Mouse (Mus musculus) limb, embryonic 15.5 days (tissue): ENCODE measurements at regions not wholly inside any gene's neighbourhood (a gene's known extent, or its start where the extent isn't known, plus 50 kb on each side); places are given as distances from the start of the nearest gene placed in this dataset.

Experiments
- ATAC-seq: fragments of 200-750 bp; cut with Nextera tagmentation; 2 replicates; pipeline ENCODE4 v1.8.0; 2017; ENCODE audit warnings: low read depth, moderate TSS enrichment; ENCODE audit not compliant: insufficient number of reproducible peaks, low FRiP score, low TSS enrichment
- H3K27ac ChIP-seq: fragments of 300-500 bp; sonication (generic); 2 replicates; pipeline ENCODE4 v1.5.1; 2015; ENCODE audit warnings: moderate library complexity, mild to moderate bottlenecking, inconsistent platforms
- H3K27me3 ChIP-seq: fragments of 300-500 bp; sonication (generic); 2 replicates; pipeline ENCODE4 v1.6.1; 2015; ENCODE audit warnings: inconsistent platforms
- H3K36me3 ChIP-seq: fragments of 300-500 bp; sonication (generic); 2 replicates; pipeline ENCODE4 v1.6.1; 2015; ENCODE audit warnings: inconsistent platforms
- H3K4me1 ChIP-seq: fragments of 300-500 bp; sonication (generic); 2 replicates; pipeline ENCODE4 v1.6.1; 2015; ENCODE audit warnings: inconsistent platforms
- H3K4me2 ChIP-seq: fragments of 300-500 bp; sonication (generic); 2 replicates; pipeline ENCODE4 v1.6.1; 2015; ENCODE audit warnings: mild to moderate bottlenecking, inconsistent platforms
- H3K4me3 ChIP-seq: fragments of 300-500 bp; sonication (generic); 2 replicates; pipeline ENCODE4 v1.5.1; 2015; ENCODE audit warnings: mild to moderate bottlenecking, inconsistent platforms
- H3K9ac ChIP-seq: fragments of 300-500 bp; sonication (generic); 2 replicates; pipeline ENCODE4 v1.6.1; 2015; ENCODE audit warnings: inconsistent platforms
- H3K9me3 ChIP-seq: fragments of 300-500 bp; sonication (generic); 2 replicates; pipeline ENCODE4 v1.6.1; 2016; ENCODE audit warnings: inconsistent platforms
- WGBS: fragments of 180-500 bp; shearing (Covaris S2); methylation state at CpG from one replicate; pipeline ENCODE4 v1.1.7; 2015; 5-methylcytosine and 5-hydroxymethylcytosine counted together

DNA sequence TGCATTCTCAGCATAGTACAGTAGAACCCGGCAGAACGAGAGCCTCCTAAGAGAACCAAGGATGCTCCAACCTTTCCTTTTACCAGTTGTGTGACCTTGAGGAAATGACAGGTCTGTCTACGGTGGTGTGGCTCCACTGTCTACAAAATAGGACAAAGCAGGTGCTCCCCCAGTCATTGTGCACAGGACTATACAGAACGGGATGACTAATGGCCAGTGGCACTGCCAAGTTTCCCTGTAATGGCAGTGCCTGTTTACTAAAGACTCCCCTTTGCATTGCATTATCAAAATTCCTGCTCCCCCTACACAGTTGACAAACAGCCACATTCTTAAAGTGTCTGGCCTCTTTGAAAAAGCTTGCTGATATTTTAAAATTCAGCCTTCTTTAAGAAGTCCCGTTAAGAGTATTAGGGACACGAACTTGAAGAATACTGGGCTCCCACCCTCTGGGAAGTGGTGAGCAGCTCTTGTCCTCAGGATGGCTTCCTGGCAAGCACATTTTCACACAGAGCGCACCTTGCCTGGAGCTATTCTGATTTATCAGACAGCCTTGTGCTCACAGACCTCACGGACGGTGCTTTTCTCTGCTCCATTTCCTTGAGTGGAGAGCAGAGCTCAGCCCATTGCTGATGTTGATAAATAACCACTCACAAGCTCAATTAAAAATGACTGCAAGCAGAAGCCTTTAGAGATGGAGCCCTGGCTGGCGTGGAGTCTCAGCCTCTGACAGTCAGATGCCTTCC lies 352.3 kb upstream of the Myt1l start:
- no peaks in the 10 kb centered on the region for H3K36me3 ChIP-seq
- 75% methylated on average over 10 of the region's 10 CpGs for WGBS
- H3K4me3 ChIP-seq = no peak overlapping the region
- no peak overlapping the region for H3K27ac ChIP-seq
- no peak for ATAC-seq
- H3K27me3 ChIP-seq = no peaks in the 10 kb centered on the region
- no peaks in the 10 kb centered on the region for H3K9me3 ChIP-seq
- no peaks in the 10 kb centered on the region for H3K4me1 ChIP-seq
- H3K4me2 ChIP-seq = no peak overlapping the region
- H3K9ac ChIP-seq = no peak overlapping the region

DNA sequence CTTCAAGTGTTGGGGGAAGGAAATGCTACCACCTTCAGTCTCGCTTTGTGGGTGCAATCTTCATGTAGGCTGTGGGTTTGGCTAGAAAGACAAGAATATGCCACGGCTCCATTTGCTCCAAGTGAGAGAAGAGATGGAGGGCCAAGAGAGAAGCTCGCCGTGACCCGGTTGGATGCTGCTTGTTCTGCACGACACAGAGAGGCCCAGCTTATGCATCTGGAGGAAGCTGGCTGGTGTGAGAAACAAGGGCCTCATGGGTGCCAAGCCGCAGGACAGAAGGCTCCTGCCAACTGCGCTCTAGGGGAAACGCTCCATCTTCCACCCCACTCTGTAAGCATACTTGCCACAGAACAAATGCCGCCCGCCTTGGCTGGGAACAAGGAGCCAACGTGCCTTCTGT lies 351.0 kb upstream of the Myt1l start:
- no peaks in the 10 kb centered on the region for H3K4me1 ChIP-seq
- no peak overlapping the region for H3K9ac ChIP-seq
- no peak overlapping the region for H3K27ac ChIP-seq
- no peak for ATAC-seq
- no peaks in the 10 kb centered on the region for H3K27me3 ChIP-seq
- no peaks in the 10 kb centered on the region for H3K9me3 ChIP-seq
- H3K36me3 ChIP-seq = no peaks in the 10 kb centered on the region
- no peak overlapping the region for H3K4me3 ChIP-seq
- 85% methylated on average over 12 of the region's 12 CpGs for WGBS
- H3K4me2 ChIP-seq = no peak overlapping the region

DNA sequence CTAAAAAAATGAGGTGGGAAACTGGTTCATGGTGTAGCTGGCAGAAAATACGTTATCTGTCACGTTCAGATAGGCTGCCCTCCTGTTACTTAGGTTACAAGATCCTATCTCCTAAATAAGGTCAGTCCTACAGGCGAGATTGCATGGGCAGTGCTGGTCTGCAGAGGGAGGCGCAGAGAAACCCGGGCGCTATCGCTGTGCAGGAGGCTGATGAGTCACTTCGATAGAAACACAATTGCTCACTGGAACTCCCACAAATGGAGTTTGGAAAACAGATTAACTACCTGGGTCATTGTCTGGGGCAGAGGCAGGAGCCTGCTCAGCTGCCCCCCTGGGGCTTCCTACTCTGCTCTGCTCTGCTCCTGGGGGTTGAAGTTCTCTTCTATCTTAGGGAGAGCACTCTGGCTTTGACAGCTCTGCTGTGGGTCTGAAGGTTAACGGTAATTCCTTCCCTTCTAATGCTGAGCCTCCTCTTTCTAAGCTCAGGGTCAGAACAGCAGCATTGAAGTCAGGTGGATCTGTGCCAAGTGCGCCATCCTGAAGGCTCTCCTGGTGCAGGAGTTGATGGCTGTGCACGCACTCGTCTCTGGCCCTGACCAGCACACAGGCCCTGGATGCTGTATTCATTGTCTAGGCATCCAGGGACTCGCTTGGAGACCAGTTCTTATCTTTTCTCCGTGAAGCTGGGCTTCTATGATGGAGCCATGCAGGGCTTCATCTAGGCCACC lies 349.9 kb upstream of the Myt1l start:
- no peak overlapping the region for H3K4me2 ChIP-seq
- no peak overlapping the region for H3K4me3 ChIP-seq
- 83% methylated on average over 14 of the region's 14 CpGs for WGBS
- no peaks in the 10 kb centered on the region for H3K36me3 ChIP-seq
- no peak overlapping the region for H3K9ac ChIP-seq
- no peak for ATAC-seq
- no peak overlapping the region for H3K27ac ChIP-seq
- H3K4me1 ChIP-seq = no peaks in the 10 kb centered on the region
- H3K27me3 ChIP-seq = no peaks in the 10 kb centered on the region
- H3K9me3 ChIP-seq = no peaks in the 10 kb centered on the region

DNA sequence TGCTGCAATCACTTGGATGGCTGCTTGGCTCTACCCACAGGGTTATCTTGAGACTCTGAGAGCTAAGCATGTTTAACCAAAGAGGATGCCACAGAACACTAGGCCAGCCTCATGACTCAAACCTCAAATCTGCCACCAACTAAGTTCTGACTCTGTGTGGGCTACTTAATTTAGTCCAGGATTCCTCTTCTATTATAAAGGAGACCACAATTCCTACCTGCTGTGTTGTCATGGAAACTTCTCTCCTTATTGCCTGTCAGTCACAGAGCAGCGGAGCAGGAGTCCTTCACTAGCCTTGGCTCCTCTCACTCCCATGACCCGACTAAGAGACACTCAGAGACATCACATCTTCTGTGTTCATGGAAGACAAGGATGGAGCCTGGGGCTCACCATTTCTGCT lies 348.8 kb upstream of the Myt1l start:
- Histone ChIP-seq H3K4me3 (no peak overlapping the region), H3K9ac (no peak overlapping the region), H3K27me3 (no peaks in the 10 kb centered on the region), H3K4me2 (no peak overlapping the region), H3K9me3 (no peaks in the 10 kb centered on the region), H3K4me1 (no peaks in the 10 kb centered on the region), H3K27ac (no peak overlapping the region), H3K36me3 (no peaks in the 10 kb centered on the region)
- 46% methylated on average over 2 of the region's 2 CpGs for WGBS
- ATAC-seq = no peak

DNA sequence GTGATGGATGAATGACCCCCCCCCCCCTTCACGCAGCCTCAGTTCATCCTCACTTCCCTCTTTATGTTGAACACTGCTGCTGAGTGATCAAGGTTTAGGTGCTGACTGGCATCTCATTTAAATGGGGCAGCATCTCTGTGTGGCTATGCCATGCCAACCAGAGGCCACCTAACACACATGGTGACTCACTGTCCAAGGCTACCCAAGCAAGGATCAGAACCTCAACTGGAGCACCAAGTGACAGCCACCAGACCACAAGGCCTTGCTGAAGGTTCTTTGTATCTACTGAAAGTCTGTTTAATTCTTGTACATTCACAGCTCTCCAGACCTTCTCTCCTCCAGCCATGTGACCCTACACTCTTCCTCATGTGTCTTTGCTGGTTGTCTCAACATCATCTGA lies 347.6 kb upstream of the Myt1l start:
- ATAC-seq = no peak
- H3K4me3 ChIP-seq = no peak overlapping the region
- WGBS = 83% methylated on average over 1 of the region's 1 CpGs
- H3K27ac ChIP-seq = no peak overlapping the region
- H3K36me3 ChIP-seq = no peaks in the 10 kb centered on the region
- no peak overlapping the region for H3K4me2 ChIP-seq
- H3K4me1 ChIP-seq = no peaks in the 10 kb centered on the region
- no peaks in the 10 kb centered on the region for H3K27me3 ChIP-seq
- H3K9ac ChIP-seq = no peak overlapping the region
- H3K9me3 ChIP-seq = no peaks in the 10 kb centered on the region

DNA sequence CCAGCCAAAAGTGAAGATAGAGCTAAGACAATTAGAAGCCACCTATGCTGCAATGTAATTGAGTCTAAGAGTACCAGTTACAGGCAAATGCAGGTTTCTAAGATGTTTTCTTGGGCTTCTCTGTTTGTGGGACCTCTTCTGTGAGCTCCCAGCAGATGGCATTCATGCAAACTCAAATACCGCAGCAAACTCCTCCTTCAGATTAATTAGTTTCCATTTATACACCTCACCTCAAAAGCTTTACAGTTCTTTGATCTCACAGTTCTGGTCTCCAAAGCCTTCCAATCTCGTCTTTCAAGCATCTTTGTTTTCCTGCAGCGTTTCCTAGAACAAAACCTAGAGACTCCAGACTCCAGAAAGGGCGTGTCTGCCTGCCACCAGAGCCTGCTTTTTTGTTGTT lies 340.6 kb upstream of the Myt1l start:
- Histone ChIP-seq H3K36me3 (no peaks in the 10 kb centered on the region), H3K9ac (no peak overlapping the region), H3K9me3 (no peaks in the 10 kb centered on the region), H3K27me3 (no peaks in the 10 kb centered on the region), H3K27ac (no peak overlapping the region), H3K4me3 (no peak overlapping the region), H3K4me2 (no peak overlapping the region), H3K4me1 (no peaks in the 10 kb centered on the region)
- WGBS = 47% methylated on average over 4 of the region's 4 CpGs
- ATAC-seq = no peak

DNA sequence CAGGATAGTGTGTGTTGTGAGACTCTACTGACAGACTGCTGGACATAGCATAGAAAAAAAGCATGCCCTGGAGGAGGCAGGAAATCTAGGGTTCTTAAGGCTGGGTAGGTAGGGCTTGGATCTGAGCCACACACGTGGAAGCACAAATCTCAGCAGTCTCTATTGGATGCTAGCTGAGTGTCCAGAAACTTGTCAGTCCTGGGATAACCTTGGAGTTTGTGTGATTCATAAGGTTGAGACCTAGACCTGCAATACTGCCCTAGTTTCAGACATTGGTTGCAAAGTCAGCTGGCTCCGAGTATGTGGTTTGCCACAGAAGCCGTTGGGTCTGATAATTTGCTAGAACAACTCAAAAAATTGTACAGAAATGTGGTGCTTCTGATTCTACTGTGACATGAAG lies 335.8 kb upstream of the Myt1l start:
- Histone ChIP-seq H3K9me3 (no peaks in the 10 kb centered on the region), H3K27me3 (no peaks in the 10 kb centered on the region), H3K4me3 (no peak overlapping the region), H3K36me3 (no peaks in the 10 kb centered on the region), H3K4me1 (no peaks in the 10 kb centered on the region), H3K4me2 (no peak overlapping the region), H3K27ac (no peak overlapping the region), H3K9ac (no peak overlapping the region)
- 80% methylated on average over 3 of the region's 3 CpGs for WGBS
- no peak for ATAC-seq

DNA sequence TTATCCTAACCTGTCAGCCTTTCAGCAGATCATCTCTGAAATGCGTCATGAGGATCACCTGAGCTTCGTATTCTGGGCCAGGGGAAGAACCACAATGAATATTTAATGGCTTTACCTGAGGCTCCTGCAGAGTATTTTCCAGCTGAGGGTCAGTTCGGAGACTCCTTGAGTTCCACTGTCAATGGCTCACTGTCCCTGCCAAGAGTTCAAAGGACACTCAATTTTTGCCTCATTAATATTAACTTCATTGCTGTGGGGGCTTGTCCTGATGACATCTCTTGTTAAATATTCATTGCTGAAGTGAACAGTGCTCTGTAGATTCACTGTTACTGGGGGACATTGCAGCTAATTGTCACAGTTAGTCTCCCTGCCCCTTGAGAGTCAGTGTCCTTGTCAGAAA lies 316.2 kb upstream of the Myt1l start:
- H3K27ac ChIP-seq = no peak overlapping the region
- ATAC-seq = no peak
- 62% methylated on average over 3 of the region's 3 CpGs for WGBS

DNA sequence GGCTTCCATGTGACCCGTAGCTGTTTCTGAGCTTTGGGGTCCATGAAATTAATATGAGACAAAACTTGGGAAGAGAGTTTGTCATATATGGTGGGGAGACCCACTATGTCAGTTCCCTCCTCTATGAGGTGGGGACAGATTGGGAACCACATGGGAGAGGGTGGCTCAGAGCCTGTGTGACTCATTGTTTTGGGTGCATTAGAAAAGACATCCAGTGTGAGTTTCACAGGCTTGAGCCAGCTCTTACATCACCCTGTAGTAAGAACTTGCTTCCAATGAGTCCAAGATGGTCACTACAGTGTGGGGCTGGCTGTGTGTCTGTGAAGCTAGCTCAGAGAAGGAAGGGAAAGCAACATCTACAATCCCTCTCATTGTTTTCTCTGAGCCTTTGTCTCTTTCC lies 314.6 kb upstream of the Myt1l start:
- no peak overlapping the region for H3K4me3 ChIP-seq
- ATAC-seq = no peak
- H3K27ac ChIP-seq = no peak overlapping the region
- H3K9me3 ChIP-seq = no peaks in the 10 kb centered on the region
- no peaks in the 10 kb centered on the region for H3K4me1 ChIP-seq
- H3K9ac ChIP-seq = no peak overlapping the region
- H3K4me2 ChIP-seq = no peak overlapping the region
- H3K27me3 ChIP-seq = no peaks in the 10 kb centered on the region
- WGBS = 72% methylated on average over 1 of the region's 1 CpGs
- H3K36me3 ChIP-seq = no peaks in the 10 kb centered on the region

More for the DNA sequence above, 316.2 kb upstream of the Myt1l start:
- H3K4me3 ChIP-seq = no peak overlapping the region
- no peaks in the 10 kb centered on the region for H3K4me1 ChIP-seq
- no peaks in the 10 kb centered on the region for H3K36me3 ChIP-seq
- no peak overlapping the region for H3K4me2 ChIP-seq
- H3K9ac ChIP-seq = no peak overlapping the region
- no peaks in the 10 kb centered on the region for H3K9me3 ChIP-seq
- no peaks in the 10 kb centered on the region for H3K27me3 ChIP-seq

DNA sequence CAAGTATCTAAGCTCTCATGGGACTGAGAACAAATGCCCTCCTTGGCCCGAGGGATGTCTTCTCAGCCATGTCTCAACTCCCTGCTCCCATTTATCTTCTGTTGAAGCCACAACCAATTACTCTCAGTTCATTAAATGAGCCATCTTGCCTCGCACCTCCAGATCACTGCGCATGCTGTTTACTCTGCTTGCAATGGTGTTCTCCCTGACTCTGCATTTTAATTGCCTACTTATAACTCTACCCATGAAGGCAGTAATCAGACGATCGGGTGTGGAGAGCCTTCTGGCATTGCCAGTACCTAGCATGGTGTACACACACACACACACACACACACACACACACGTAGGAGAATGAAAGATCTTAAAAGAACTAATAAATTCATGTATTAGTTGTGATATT lies 306.1 kb upstream of the Myt1l start:
- no peaks in the 10 kb centered on the region for H3K4me1 ChIP-seq
- no peak overlapping the region for H3K4me2 ChIP-seq
- no peak overlapping the region for H3K27ac ChIP-seq
- no peaks in the 10 kb centered on the region for H3K36me3 ChIP-seq
- ATAC-seq = no peak
- H3K4me3 ChIP-seq = no peak overlapping the region
- no peaks in the 10 kb centered on the region for H3K9me3 ChIP-seq
- WGBS = 78% methylated on average over 6 of the region's 6 CpGs
- H3K9ac ChIP-seq = no peak overlapping the region
- no peaks in the 10 kb centered on the region for H3K27me3 ChIP-seq

DNA sequence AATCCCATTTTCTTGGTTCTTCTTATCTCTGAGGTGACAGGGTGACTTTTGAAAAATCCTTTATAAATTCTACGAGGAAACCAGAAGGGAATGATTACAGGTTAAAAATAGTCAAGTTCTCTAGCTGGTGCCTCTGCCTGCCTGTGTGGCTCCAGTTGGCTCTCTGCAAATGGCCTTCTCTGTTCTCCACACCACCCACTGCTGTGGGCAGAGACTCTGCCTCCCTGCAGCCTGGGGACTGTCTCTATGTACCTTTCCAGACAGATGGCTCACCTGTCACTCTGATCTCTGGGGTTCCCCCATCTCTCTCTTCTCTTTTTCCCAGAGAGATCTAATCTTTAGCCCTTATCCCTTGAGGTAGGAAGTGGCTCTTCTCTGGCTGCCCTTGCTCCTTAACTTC lies 302.2 kb upstream of the Myt1l start:
- Histone ChIP-seq H3K36me3 (no peaks in the 10 kb centered on the region), H3K9me3 (no peaks in the 10 kb centered on the region), H3K4me3 (no peak overlapping the region), H3K4me2 (no peak overlapping the region), H3K4me1 (no peaks in the 10 kb centered on the region), H3K9ac (no peak overlapping the region), H3K27ac (no peak overlapping the region), H3K27me3 (no peaks in the 10 kb centered on the region)
- no peak for ATAC-seq
- WGBS = 61% methylated on average over 1 of the region's 1 CpGs

DNA sequence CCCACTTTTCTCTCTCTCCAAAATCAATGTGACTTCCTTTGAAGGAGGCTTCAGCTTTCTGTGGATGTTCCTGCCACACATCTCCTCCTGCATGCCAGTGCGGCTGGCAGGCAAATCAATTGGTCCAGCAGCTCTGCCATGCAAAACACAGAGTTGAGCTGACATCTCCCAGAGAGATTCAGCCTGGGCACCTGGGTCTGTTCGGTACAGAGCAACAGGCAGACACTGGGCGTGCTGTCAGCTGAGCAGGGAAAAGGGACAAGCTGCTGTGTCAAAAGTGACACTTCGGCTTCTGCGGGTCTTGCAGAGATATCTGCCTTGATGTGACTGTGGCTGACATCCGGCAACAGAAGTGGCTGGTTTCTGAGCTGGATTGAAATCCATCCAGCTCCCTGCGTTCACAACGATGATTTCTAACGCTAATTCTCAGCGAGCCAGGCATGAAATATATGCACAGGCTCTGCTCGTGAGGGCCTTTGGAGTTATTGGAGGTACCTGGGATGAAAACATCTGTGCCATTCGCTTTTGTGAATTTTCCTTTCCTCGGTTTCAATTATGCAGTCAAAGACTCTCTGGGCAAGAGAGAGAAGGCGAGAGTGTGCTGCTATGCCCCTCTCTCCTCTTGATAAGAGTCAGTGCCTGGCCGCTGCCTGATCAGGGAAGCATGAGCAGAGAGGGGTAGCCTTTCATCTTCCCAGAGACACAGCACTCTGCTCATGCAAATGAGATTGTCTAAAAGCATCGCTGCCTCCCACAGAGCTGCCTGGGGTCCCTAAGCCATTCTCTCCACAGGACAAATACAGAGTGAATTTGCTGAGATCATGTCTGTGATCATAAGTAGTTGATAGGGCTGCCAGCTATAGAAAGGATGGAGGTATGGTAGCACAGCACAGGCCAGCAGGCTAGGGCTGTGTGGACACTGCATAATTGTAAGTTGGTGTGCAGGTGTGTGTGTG lies 295.4 kb upstream of the Myt1l start:
- H3K27me3 ChIP-seq = peaks cover 4% of the 10 kb centered on the region; the same call in 1 of the 2 replicates
- H3K4me3 ChIP-seq = no peak overlapping the region
- no peak overlapping the region for H3K27ac ChIP-seq
- ATAC-seq = no peak
- no peaks in the 10 kb centered on the region for H3K9me3 ChIP-seq
- peaks cover 6% of the 10 kb centered on the region; the same call in 1 of the 2 replicates for H3K4me1 ChIP-seq
- no peaks in the 10 kb centered on the region for H3K36me3 ChIP-seq
- no peak overlapping the region for H3K4me2 ChIP-seq
- 40% methylated on average over 16 of the region's 16 CpGs for WGBS
- H3K9ac ChIP-seq = no peak overlapping the region
